Mouse (Mus musculus) lung, adult 2 months (tissue): Measurements from ENCODE around the gene Mapk8ip3. TPM values are rescaled to one million over a fixed set of nuclear protein-coding genes. Genes with fewer than 3 reads are reported as not detected.
A peak's percentile ranks its signal among the peaks of the same experiment; 100 is the strongest.

ENCODE experiments used
- DNase-seq: peaks from one replicate; pipeline ENCODE4 v3.0.0; 2022
- H3K4me1 ChIP-seq: fragments of 200-500 bp; 2 replicates; pipeline ENCODE4 v1.6.1; 2011; ENCODE audit warnings: low read length; ENCODE audit not compliant: control insufficient read depth, insufficient read depth
- H3K4me3 ChIP-seq: fragments of 200-500 bp; replicated peaks from 2 replicates; pipeline ENCODE3; 2011; ENCODE audit warnings: low read depth, mild to moderate bottlenecking, control low read depth, low read length; ENCODE audit errors: extremely low read depth
- CTCF ChIP-seq: fragments of 200-500 bp; IDR thresholded peaks from 2 replicates; pipeline ENCODE4 v1.5.1; 2011; ENCODE audit warnings: mild to moderate bottlenecking, low read length, control low read depth; ENCODE audit not compliant: insufficient read depth
- POLR2A ChIP-seq: fragments of 200-500 bp; IDR thresholded peaks from 2 replicates; pipeline ENCODE4 v1.6.1; 2011; ENCODE audit warnings: low read depth, mild to moderate bottlenecking, control low read depth, low read length, borderline replicate concordance; ENCODE audit errors: extremely low read depth
- WGBS: fragments of 180-500 bp; shearing (Covaris S2); methylation state at CpG from one replicate; pipeline ENCODE4 v1.1.7; 2018; 5-methylcytosine and 5-hydroxymethylcytosine counted together
- polyA plus RNA-seq: library from polyadenylated mRNA; depleted of rRNA; stranded (reverse); fragments of >200 nt; gene quantifications from 2 replicates; pipeline ENCODE4 v1.2.3, GENCODE M21; 2012; rRNA removed

Gene Mapk8ip3
- polyA plus RNA-seq, 1 experiment, result 119 TPM

GRCm38 (mm10) chr17:24844525-24844924, 92.3 kb downstream of the Mapk8ip3 start:
- 61% methylated on average over 9 of the region's 9 CpGs for WGBS
- DNase-seq, result no peak
- H3K4me3 ChIP-seq, result no peak overlapping the region
- TF ChIP-seq POLR2A, result no peak
- no peak for TF ChIP-seq CTCF
- H3K4me1 ChIP-seq, result peaks cover 2% of the 10 kb centered on the region; the same call in 1 of the 2 replicates

GRCm38 (mm10) chr17:24842631-24843030, 94.1 kb downstream of the Mapk8ip3 start:
- DNase-seq, result no peak
- no peak overlapping the region for H3K4me3 ChIP-seq
- peak; percentile 20; the same call in 1 of the 2 replicates for TF ChIP-seq CTCF
- TF ChIP-seq POLR2A, result no peak
- WGBS, result 54% methylated on average over 2 of the region's 2 CpGs
- no peaks in the 10 kb centered on the region for H3K4me1 ChIP-seq

Other genes starting within 250 kb of the Mapk8ip3 start
- gene Syngr3, start 247.0 kb downstream of the Mapk8ip3 start, polyA plus RNA-seq, result 0.46 and 0.62 TPM in 2 replicates
- 13.7 and 20.3 TPM in 2 replicates for gene Gfer, start 240.8 kb downstream of the Mapk8ip3 start, polyA plus RNA-seq
- gene Noxo1, start 240.7 kb downstream of the Mapk8ip3 start, polyA plus RNA-seq, result 13.2 and 14.2 TPM in 2 replicates
- 45.4 and 60.7 TPM in 2 replicates for gene Tbl3, start 229.3 kb downstream of the Mapk8ip3 start, polyA plus RNA-seq
- gene Rnf151, start 218.9 kb downstream of the Mapk8ip3 start, polyA plus RNA-seq, result 0.29 and 0.57 TPM in 2 replicates
- 1,603 and 2,135 TPM in 2 replicates for gene Rps2, start 218.9 kb downstream of the Mapk8ip3 start, polyA plus RNA-seq
- gene Ndufb10, start 212.5 kb downstream of the Mapk8ip3 start, polyA plus RNA-seq, result 174 and 218 TPM in 2 replicates
- 0.26 and 6.4 TPM in 2 replicates for gene Rpl3l, start 209.2 kb downstream of the Mapk8ip3 start, polyA plus RNA-seq
- gene Msrb1, start 200.3 kb downstream of the Mapk8ip3 start, polyA plus RNA-seq, result 84.4 and 103 TPM in 2 replicates
- gene Hs3st6, start 184.0 kb downstream of the Mapk8ip3 start, polyA plus RNA-seq, result 6.4 and 8.9 TPM in 2 replicates
- gene Meiob, start 132.7 kb downstream of the Mapk8ip3 start, polyA plus RNA-seq, result not detected in 2 replicates
- gene Hagh, start 96.8 kb downstream of the Mapk8ip3 start, polyA plus RNA-seq, result 56.1 and 83.4 TPM in 2 replicates
- gene Fahd1, start 86.6 kb downstream of the Mapk8ip3 start, polyA plus RNA-seq, result 6.4 and 7.8 TPM in 2 replicates
- 3.0 and 3.9 TPM in 2 replicates for gene Igfals, start 71.0 kb downstream of the Mapk8ip3 start, polyA plus RNA-seq
- 23.6 and 36.7 TPM in 2 replicates for gene Nubp2, start 50.6 kb downstream of the Mapk8ip3 start, polyA plus RNA-seq
- 76.4 and 85.4 TPM in 2 replicates for gene Spsb3, start 50.3 kb downstream of the Mapk8ip3 start, polyA plus RNA-seq
- 41.1 and 48.0 TPM in 2 replicates for gene Eme2, start 41.9 kb downstream of the Mapk8ip3 start, polyA plus RNA-seq
- gene Mrps34, start 41.9 kb downstream of the Mapk8ip3 start, polyA plus RNA-seq, result 100 and 115 TPM in 2 replicates
- 55.8 and 69.4 TPM in 2 replicates for gene Nme3, start 40.5 kb downstream of the Mapk8ip3 start, polyA plus RNA-seq
- 6.1 and 10.2 TPM in 2 replicates for gene Jpt2, start 23.7 kb upstream of the Mapk8ip3 start, polyA plus RNA-seq
- 16.4 and 18.0 TPM in 2 replicates for gene Cramp1l, start 78.8 kb upstream of the Mapk8ip3 start, polyA plus RNA-seq
- 9.1 and 11.1 TPM in 2 replicates for gene Ift140, start 79.1 kb upstream of the Mapk8ip3 start, polyA plus RNA-seq
- 340 and 393 TPM in 2 replicates for gene Tmem204, start 146.6 kb upstream of the Mapk8ip3 start, polyA plus RNA-seq
- 17.9 and 19.2 TPM in 2 replicates for gene Telo2, start 179.0 kb upstream of the Mapk8ip3 start, polyA plus RNA-seq
- gene Ptx4, start 183.8 kb upstream of the Mapk8ip3 start, polyA plus RNA-seq, result not detected in 2 replicates
- gene Clcn7, start 196.4 kb upstream of the Mapk8ip3 start, polyA plus RNA-seq, result 35.3 and 44.6 TPM in 2 replicates
- gene Ccdc154, start 225.5 kb upstream of the Mapk8ip3 start, polyA plus RNA-seq, result not detected in 2 replicates
- gene Gm38655, start 238.5 kb upstream of the Mapk8ip3 start, polyA plus RNA-seq, result 6.2 and 6.9 TPM in 2 replicates
- gene BC003965, start 247.6 kb upstream of the Mapk8ip3 start, polyA plus RNA-seq, result 9.4 and 10.2 TPM in 2 replicates